Comparison of ENCODE assay signal across 9 mouse cellular contexts in genomic region chr13:54824111-54824931, GRCm38 (mm10). TPM values are rescaled to one million over a fixed set of nuclear protein-coding genes. Genes with fewer than 3 reads are reported as not detected.
A peak's percentile ranks its signal among the peaks of the same experiment; 100 is the strongest.
DNase-seq lines count a peak whose midpoint lies in the region; ATAC-seq and TF ChIP-seq lines count a peak whose summit lies in the region.
"Had no signal": no experiment of that assay in that cellular context is flagged by ENCODE, and none has a peak within 500 bp of the region (broad histone marks: within the 10 kb centered on the region; RNA-seq: fewer than 3 reads in every experiment).

No protein-coding gene starts in this region.

- ATAC-seq in lung, postnatal 0 days: peak; percentile 11; the same call in 1 of the 2 replicates
- no peak for ATAC-seq in embryonic facial prominence, embryonic 11.5 days (replicated peaks; ENCODE audit: insufficient number of reproducible peaks, low FRiP score, low TSS enrichment, low read depth)
- no peak for ATAC-seq in heart, embryonic 14.5 days (ENCODE audit: insufficient number of reproducible peaks, insufficient read depth, low FRiP score, low read depth)
- no peak for ATAC-seq in kidney, postnatal 0 days (replicated peaks; ENCODE audit: low FRiP score, low read depth)
- ATAC-seq in neural tube, embryonic 15.5 days (ENCODE audit: low FRiP score): peak; percentile 61
- no peak for ATAC-seq in megakaryocyte progenitor cell, adult 5-6 weeks (replicated peaks; ENCODE audit: poor library complexity)
- ATAC-seq in granulocyte monocyte progenitor cell, adult 5-6 weeks (replicated peaks; ENCODE audit: poor library complexity, severe bottlenecking): no peak

- 16% methylated on average over 23 of the region's 25 CpGs for WGBS in lung, postnatal 0 days
- 15% methylated on average over 25 of the region's 25 CpGs for WGBS in lung, adult 2 months
- WGBS in embryonic facial prominence, embryonic 11.5 days: 14% methylated on average over 25 of the region's 25 CpGs
- 17% methylated on average over 25 of the region's 25 CpGs for WGBS in heart, embryonic 14.5 days
- WGBS in kidney, postnatal 0 days: 16% methylated on average over 25 of the region's 25 CpGs
- 20% methylated on average over 25 of the region's 25 CpGs for WGBS in neural tube, embryonic 15.5 days

- no peak for TF ChIP-seq CTCF in lung, postnatal 0 days (IDR thresholded peaks at IDR 0.05)
- TF ChIP-seq CTCF in lung, adult 2 months (IDR thresholded peaks at IDR 0.05; ENCODE audit: insufficient read depth, low read length): no peak
- TF ChIP-seq CTCF in kidney, postnatal 0 days (IDR thresholded peaks at IDR 0.05; ENCODE audit: low read depth): no peak

- no peak overlapping the region for H3K27ac ChIP-seq in lung, postnatal 0 days (ENCODE audit: low read length)
- H3K27ac ChIP-seq in embryonic facial prominence, embryonic 11.5 days (replicated peaks; ENCODE audit: low read depth, low read length): no peak overlapping the region
- H3K27ac ChIP-seq in heart, embryonic 14.5 days (replicated peaks in 1 of 2; ENCODE audit: control insufficient read depth in 1 of 2, insufficient read depth in 1 of 2, low read depth in 2 of 2, low read length in 2 of 2): no peak overlapping the region
- no peak overlapping the region for H3K27ac ChIP-seq in kidney, postnatal 0 days
- H3K27ac ChIP-seq in neural tube, embryonic 15.5 days (replicated peaks): no peak overlapping the region
- H3K27ac ChIP-seq: liver, embryonic 14.5 days had no signal

- H3K4me2 ChIP-seq in lung, postnatal 0 days (replicated peaks; ENCODE audit: low read depth, low read length): peak overlapping the region; percentile 23; the same call in 1 of the 2 replicates
- H3K4me2 ChIP-seq in embryonic facial prominence, embryonic 11.5 days (ENCODE audit: low read depth, low read length): peak overlapping the region; percentile 32
- H3K4me2 ChIP-seq in heart, embryonic 14.5 days (ENCODE audit: low read length): peak overlapping the region; percentile 45
- H3K4me2 ChIP-seq in kidney, postnatal 0 days (ENCODE audit: low read length): peak overlapping the region; percentile 37
- peak overlapping the region; percentile 15 for H3K4me2 ChIP-seq in neural tube, embryonic 15.5 days

- peak; percentile 10 for DNase-seq in lung, postnatal 0 days (ENCODE audit: low spot score)
- no peak for DNase-seq in lung, adult 2 months
- peak; percentile 40 for DNase-seq in embryonic facial prominence, embryonic 11.5 days (ENCODE audit: low spot score)
- peak; percentile 7 for DNase-seq in kidney, postnatal 0 days (ENCODE audit: low spot score)

- no peak for TF ChIP-seq EP300 in lung, postnatal 0 days (IDR thresholded peaks at IDR 0.05)

- no peaks in the 10 kb centered on the region for H3K36me3 ChIP-seq in lung, postnatal 0 days (ENCODE audit: insufficient read depth, low read length)
- H3K36me3 ChIP-seq in embryonic facial prominence, embryonic 11.5 days (replicated peaks; ENCODE audit: control insufficient read depth, insufficient read depth, low read depth, low read length): no peaks in the 10 kb centered on the region
- H3K36me3 ChIP-seq in heart, embryonic 14.5 days (ENCODE audit: control insufficient read depth, insufficient read depth, low read length): no peaks in the 10 kb centered on the region
- H3K36me3 ChIP-seq in kidney, postnatal 0 days (ENCODE audit: insufficient read depth, low read length): no peaks in the 10 kb centered on the region
- no peaks in the 10 kb centered on the region for H3K36me3 ChIP-seq in neural tube, embryonic 15.5 days

- H3K4me1 ChIP-seq in lung, postnatal 0 days (ENCODE audit: insufficient read depth, low read depth, low read length): no peaks in the 10 kb centered on the region
- H3K4me1 ChIP-seq in lung, adult 2 months (ENCODE audit: control insufficient read depth, insufficient read depth, low read length): no peaks in the 10 kb centered on the region
- H3K4me1 ChIP-seq in embryonic facial prominence, embryonic 11.5 days (ENCODE audit: control insufficient read depth, insufficient read depth, low read length): no peaks in the 10 kb centered on the region; the same call in 1 of the 2 replicates
- peaks cover 0 to 6% of the 10 kb centered on the region in 2 experiments; a peak in 1 of 4 replicates for H3K4me1 ChIP-seq in heart, embryonic 14.5 days (ENCODE audit: control insufficient read depth in 2 of 2, insufficient read depth in 2 of 2, low read length in 2 of 2)
- no peaks in the 10 kb centered on the region for H3K4me1 ChIP-seq in kidney, postnatal 0 days (replicated peaks; ENCODE audit: insufficient read depth, low read length)
- H3K4me1 ChIP-seq in neural tube, embryonic 15.5 days: peaks cover 10% of the 10 kb centered on the region

- no peak overlapping the region for H3K9ac ChIP-seq in lung, postnatal 0 days (replicated peaks; ENCODE audit: low read depth)
- H3K9ac ChIP-seq in embryonic facial prominence, embryonic 11.5 days (replicated peaks; ENCODE audit: low read length): no peak overlapping the region
- H3K9ac ChIP-seq in heart, embryonic 14.5 days (ENCODE audit: low read length): no peak overlapping the region
- H3K9ac ChIP-seq in kidney, postnatal 0 days (ENCODE audit: low read depth, low read length): no peak overlapping the region
- H3K9ac ChIP-seq in neural tube, embryonic 15.5 days (replicated peaks): 0 out of 2 replicates have a peak overlapping the region, but pooled peaks have one; percentile 14
- H3K9ac ChIP-seq: liver, embryonic 14.5 days had no signal

- no peak for TF ChIP-seq POLR2A in lung, adult 2 months (IDR thresholded peaks at IDR 0.05; ENCODE audit: borderline replicate concordance, extremely low read depth, low read depth, low read length)

- no peaks in the 10 kb centered on the region for H3K9me3 ChIP-seq in lung, postnatal 0 days (ENCODE audit: low read length)
- no peaks in the 10 kb centered on the region for H3K9me3 ChIP-seq in embryonic facial prominence, embryonic 11.5 days (replicated peaks; ENCODE audit: control insufficient read depth, low read length)
- H3K9me3 ChIP-seq in heart, embryonic 14.5 days (ENCODE audit: control insufficient read depth, low read length): no peaks in the 10 kb centered on the region
- H3K9me3 ChIP-seq in kidney, postnatal 0 days (replicated peaks; ENCODE audit: low read length): no peaks in the 10 kb centered on the region
- no peaks in the 10 kb centered on the region for H3K9me3 ChIP-seq in neural tube, embryonic 15.5 days (replicated peaks)

- no peak overlapping the region for H3K4me3 ChIP-seq in lung, postnatal 0 days (ENCODE audit: low read depth, low read length)
- no peak overlapping the region for H3K4me3 ChIP-seq in lung, adult 2 months (replicated peaks; ENCODE audit: extremely low read depth, low read depth, low read length)
- H3K4me3 ChIP-seq in embryonic facial prominence, embryonic 11.5 days (ENCODE audit: low read depth, low read length): no peak overlapping the region
- H3K4me3 ChIP-seq in heart, embryonic 14.5 days (ENCODE audit: control insufficient read depth in 1 of 2, insufficient read depth in 1 of 2, low read depth in 1 of 2, low read length in 2 of 2): peak overlapping the region in 1 of 2 experiments; percentile 5; a peak in 1 of 4 replicates
- H3K4me3 ChIP-seq in kidney, postnatal 0 days (replicated peaks; ENCODE audit: low read depth, low read length): no peak overlapping the region
- no peak overlapping the region for H3K4me3 ChIP-seq in neural tube, embryonic 15.5 days (replicated peaks)

- no peaks in the 10 kb centered on the region for H3K27me3 ChIP-seq in lung, postnatal 0 days (replicated peaks; ENCODE audit: insufficient read depth, low read length)
- H3K27me3 ChIP-seq in embryonic facial prominence, embryonic 11.5 days (ENCODE audit: control insufficient read depth, insufficient read depth, low read length): peaks cover 4% of the 10 kb centered on the region; the same call in 1 of the 2 replicates
- no peaks in the 10 kb centered on the region for H3K27me3 ChIP-seq in heart, embryonic 14.5 days (ENCODE audit: control insufficient read depth, insufficient read depth, low read length)
- H3K27me3 ChIP-seq in kidney, postnatal 0 days (ENCODE audit: insufficient read depth, low read length): no peaks in the 10 kb centered on the region
- no peaks in the 10 kb centered on the region for H3K27me3 ChIP-seq in neural tube, embryonic 15.5 days (replicated peaks)

RNA-seq across cellular contexts. Expression of gene Tspan17, which starts 35.1 kb away (rescaled TPM):
- 32.9 and 40.5 TPM in 2 replicates for polyA plus RNA-seq in lung, postnatal 0 days (2015; fragmentation: Nextera tagmentation; extraction: Ambion mirVana)
- 32.1 and 34.7 TPM in 2 replicates for polyA plus RNA-seq in lung, adult 2 months (2012; rRNA removed)
- 6.7 and 8.5 TPM in 2 replicates for polyA plus RNA-seq in embryonic facial prominence, embryonic 11.5 days (2014; fragmentation: Nextera tagmentation; extraction: Ambion mirVana)
- 3.5 and 4.2 TPM in 2 replicates for polyA plus RNA-seq in heart, embryonic 14.5 days (2014; fragmentation: Nextera tagmentation; extraction: Ambion mirVana)
- polyA plus RNA-seq in kidney, postnatal 0 days (2015; fragmentation: Nextera tagmentation; extraction: Ambion mirVana): 12.8 and 13.0 TPM in 2 replicates
- polyA plus RNA-seq in neural tube, embryonic 15.5 days (2015; fragmentation: Nextera tagmentation; extraction: Ambion mirVana): 112 and 137 TPM in 2 replicates
- 0.30 and 0.73 TPM in 2 replicates for total RNA-seq in megakaryocyte progenitor cell, adult 5-6 weeks (2015)
- total RNA-seq in megakaryocyte progenitor cell, adult 5-6 weeks (2017): 0.71 and 3.0 TPM in 2 replicates
- 1.4 and 5.6 TPM in 2 replicates for total RNA-seq in granulocyte monocyte progenitor cell, adult 5-6 weeks (2014; fragmentation: Nextera tagmentation)
- 0.31 TPM in 1 of 2 replicates, not detected in the other for total RNA-seq in granulocyte monocyte progenitor cell, adult 5-6 weeks (2017)

RNA-seq across cellular contexts. Expression of gene Eif4e1b, which starts 40.5 kb away (rescaled TPM):
- not detected in 2 replicates for polyA plus RNA-seq in lung, postnatal 0 days (2015; fragmentation: Nextera tagmentation; extraction: Ambion mirVana)
- not detected in 2 replicates for polyA plus RNA-seq in lung, adult 2 months (2012; rRNA removed)
- not detected in 2 replicates for polyA plus RNA-seq in embryonic facial prominence, embryonic 11.5 days (2014; fragmentation: Nextera tagmentation; extraction: Ambion mirVana)
- not detected in 2 replicates for polyA plus RNA-seq in heart, embryonic 14.5 days (2014; fragmentation: Nextera tagmentation; extraction: Ambion mirVana)
- not detected in 2 replicates for polyA plus RNA-seq in kidney, postnatal 0 days (2015; fragmentation: Nextera tagmentation; extraction: Ambion mirVana)
- not detected in 2 replicates for polyA plus RNA-seq in neural tube, embryonic 15.5 days (2015; fragmentation: Nextera tagmentation; extraction: Ambion mirVana)
- not detected in 2 replicates for total RNA-seq in megakaryocyte progenitor cell, adult 5-6 weeks (2015)
- total RNA-seq in megakaryocyte progenitor cell, adult 5-6 weeks (2017): not detected in 2 replicates
- not detected in 2 replicates for total RNA-seq in granulocyte monocyte progenitor cell, adult 5-6 weeks (2014; fragmentation: Nextera tagmentation)
- total RNA-seq in granulocyte monocyte progenitor cell, adult 5-6 weeks (2017): not detected in 2 replicates
- polyA plus RNA-seq: liver, embryonic 14.5 days had no signal

RNA-seq across cellular contexts. Expression of gene Sncb, which starts 57.9 kb away (rescaled TPM):
- polyA plus RNA-seq in lung, postnatal 0 days (2015; fragmentation: Nextera tagmentation; extraction: Ambion mirVana): not detected in 2 replicates
- not detected in 2 replicates for polyA plus RNA-seq in lung, adult 2 months (2012; rRNA removed)
- 0.36 and 0.46 TPM in 2 replicates for polyA plus RNA-seq in embryonic facial prominence, embryonic 11.5 days (2014; fragmentation: Nextera tagmentation; extraction: Ambion mirVana)
- not detected in 2 replicates for polyA plus RNA-seq in heart, embryonic 14.5 days (2014; fragmentation: Nextera tagmentation; extraction: Ambion mirVana)
- polyA plus RNA-seq in kidney, postnatal 0 days (2015; fragmentation: Nextera tagmentation; extraction: Ambion mirVana): not detected in 2 replicates
- 110 and 122 TPM in 2 replicates for polyA plus RNA-seq in neural tube, embryonic 15.5 days (2015; fragmentation: Nextera tagmentation; extraction: Ambion mirVana)
- total RNA-seq in megakaryocyte progenitor cell, adult 5-6 weeks (2015): not detected in 2 replicates
- total RNA-seq in megakaryocyte progenitor cell, adult 5-6 weeks (2017): not detected in 2 replicates
- total RNA-seq in granulocyte monocyte progenitor cell, adult 5-6 weeks (2014; fragmentation: Nextera tagmentation): not detected in 2 replicates
- not detected in 2 replicates for total RNA-seq in granulocyte monocyte progenitor cell, adult 5-6 weeks (2017)

Comparison
In these comparisons a context has a peak if more than half of its experiments do, and no peak if none do; other contexts are left out.
1. ATAC-seq: peak in lung, postnatal 0 days (single experiment) and neural tube, embryonic 15.5 days (single experiment); none in embryonic facial prominence, embryonic 11.5 days (single experiment), heart, embryonic 14.5 days (single experiment), kidney, postnatal 0 days (single experiment), megakaryocyte progenitor cell, adult 5-6 weeks (single experiment) and granulocyte monocyte progenitor cell, adult 5-6 weeks (single experiment).
2. RNA of gene Sncb, which starts 57.9 kb away (polyA plus RNA-seq): 110 to 122 TPM in neural tube, embryonic 15.5 days; 0.36 to 0.46 TPM in embryonic facial prominence, embryonic 11.5 days, not detected in lung, postnatal 0 days, not detected in lung, adult 2 months, not detected in heart, embryonic 14.5 days and not detected in kidney, postnatal 0 days; every median in the first group is over 10 times any median in the second.
3. Peak in every context shown above with its lines, with median percentiles within 50 percentile points of each other: H3K4me2 ChIP-seq.